14 mouse cellular contexts compared by ENCODE assay signal in genomic region chr19:45230201-45230611, GRCm38 (mm10). TPM values are rescaled to one million over a fixed set of nuclear protein-coding genes. Genes with fewer than 3 reads are reported as not detected.
DNase-seq lines count a peak whose midpoint lies in the region; ATAC-seq lines count a peak whose summit lies in the region.
"Had no signal": no experiment of that assay in that cellular context is flagged by ENCODE, and none has a peak within 500 bp of the region (broad histone marks: within the 10 kb centered on the region; RNA-seq: fewer than 3 reads in every experiment).

No protein-coding gene starts in this region.

- no peak for DNase-seq in heart, adult 8-10 months (ENCODE audit: low spot score)
- peak; percentile 56 for DNase-seq in neural tube, embryonic 11.5 days (ENCODE audit: low spot score)
- DNase-seq in frontal cortex, postnatal 25 days (ENCODE audit: low spot score in 2 of 2) = no peak
- DNase-seq in kidney, postnatal 25 days = no peak
- DNase-seq: adrenal gland, postnatal 36 days; cerebellum, adult 8-10 months; kidney, adult 8-10 months had no signal

- H3K4me1 ChIP-seq in heart, embryonic 11.5 days (ENCODE audit: control insufficient read depth, insufficient read depth, low read length) = peaks cover 15% of the 10 kb centered on the region
- H3K4me1 ChIP-seq in brown adipose tissue, adult 24 weeks (ENCODE audit: control insufficient read depth, insufficient read depth, insufficient read length, low read length) = peaks cover 7% of the 10 kb centered on the region; the same call in 1 of the 2 replicates
- H3K4me1 ChIP-seq in hindbrain, embryonic 15.5 days (replicated peaks) = peaks cover 45% of the 10 kb centered on the region
- peaks cover 19% of the 10 kb centered on the region for H3K4me1 ChIP-seq in neural tube, embryonic 11.5 days (ENCODE audit: control insufficient read depth, insufficient read depth, low read length)

- H3K27ac ChIP-seq in heart, embryonic 11.5 days (ENCODE audit: low read depth, low read length) = no peak overlapping the region
- no peak overlapping the region for H3K27ac ChIP-seq in brown adipose tissue, adult 24 weeks (replicated peaks; ENCODE audit: low read depth, low read length)
- H3K27ac ChIP-seq in hindbrain, embryonic 15.5 days (replicated peaks) = peak overlapping the region; percentile 72
- H3K27ac ChIP-seq in neural tube, embryonic 11.5 days (ENCODE audit: low read depth, low read length) = no peak overlapping the region; the same call in 1 of the 2 replicates
- H3K27ac ChIP-seq: left cerebral cortex, adult 2 months; lung, embryonic 15.5 days; midbrain, embryonic 13.5 days had no signal

- H3K36me3 ChIP-seq in heart, embryonic 11.5 days (ENCODE audit: control insufficient read depth, insufficient read depth, low read length) = no peaks in the 10 kb centered on the region
- H3K36me3 ChIP-seq in hindbrain, embryonic 15.5 days = no peaks in the 10 kb centered on the region
- H3K36me3 ChIP-seq in neural tube, embryonic 11.5 days (ENCODE audit: control insufficient read depth, insufficient read depth, low read length) = no peaks in the 10 kb centered on the region
- H3K36me3 ChIP-seq: lung, embryonic 15.5 days; midbrain, embryonic 13.5 days had no signal

- H3K9ac ChIP-seq in heart, embryonic 11.5 days (ENCODE audit: low read depth, low read length) = no peak overlapping the region
- H3K9ac ChIP-seq in hindbrain, embryonic 15.5 days = no peak overlapping the region
- H3K9ac ChIP-seq in neural tube, embryonic 11.5 days (ENCODE audit: low read length) = no peak overlapping the region
- H3K9ac ChIP-seq: lung, embryonic 15.5 days; midbrain, embryonic 13.5 days had no signal

- ATAC-seq in heart, embryonic 11.5 days (replicated peaks; ENCODE audit: insufficient number of reproducible peaks, low FRiP score, low TSS enrichment) = no peak
- no peak for ATAC-seq in hindbrain, embryonic 15.5 days (ENCODE audit: low FRiP score, low read depth)
- ATAC-seq in neural tube, embryonic 11.5 days (ENCODE audit: insufficient read depth, low FRiP score, low TSS enrichment) = no peak
- ATAC-seq in granulocyte monocyte progenitor cell, adult 5-6 weeks (replicated peaks; ENCODE audit: poor library complexity, severe bottlenecking) = no peak

- no peaks in the 10 kb centered on the region for H3K9me3 ChIP-seq in heart, embryonic 11.5 days (replicated peaks; ENCODE audit: control insufficient read depth, low read length)
- H3K9me3 ChIP-seq in hindbrain, embryonic 15.5 days = no peaks in the 10 kb centered on the region
- no peaks in the 10 kb centered on the region for H3K9me3 ChIP-seq in neural tube, embryonic 11.5 days (ENCODE audit: control insufficient read depth, low read length)
- H3K9me3 ChIP-seq: lung, embryonic 15.5 days; midbrain, embryonic 13.5 days had no signal

- WGBS in heart, embryonic 11.5 days (ENCODE audit: insufficient replicate concordance) = under 1% methylated on average over 19 of the region's 20 CpGs
- WGBS in hindbrain, embryonic 15.5 days = 2% methylated on average over 20 of the region's 20 CpGs
- under 1% methylated on average over 20 of the region's 20 CpGs for WGBS in neural tube, embryonic 11.5 days

- H3K4me3 ChIP-seq in heart, embryonic 11.5 days (ENCODE audit: low read depth, low read length) = peak overlapping the region; percentile 28; the same call in 1 of the 2 replicates
- H3K4me3 ChIP-seq in brown adipose tissue, adult 24 weeks (ENCODE audit: insufficient read depth, low read depth, low read length) = 0 out of 2 replicates have a peak overlapping the region, but pooled peaks have one; percentile 42
- peak overlapping the region; percentile 11; the same call in 1 of the 2 replicates for H3K4me3 ChIP-seq in hindbrain, embryonic 15.5 days
- H3K4me3 ChIP-seq in neural tube, embryonic 11.5 days (ENCODE audit: low read depth, low read length) = no peak overlapping the region
- H3K4me3 ChIP-seq: left cerebral cortex, adult 2 months had no signal

- no peak overlapping the region for H3K4me2 ChIP-seq in heart, embryonic 11.5 days
- peak overlapping the region; percentile 55 for H3K4me2 ChIP-seq in hindbrain, embryonic 15.5 days
- H3K4me2 ChIP-seq in neural tube, embryonic 11.5 days (ENCODE audit: low read depth) = no peak overlapping the region

- peaks cover 92% of the 10 kb centered on the region for H3K27me3 ChIP-seq in heart, embryonic 11.5 days (ENCODE audit: control insufficient read depth, insufficient read depth, low read length)
- peaks cover 52% of the 10 kb centered on the region for H3K27me3 ChIP-seq in hindbrain, embryonic 15.5 days
- H3K27me3 ChIP-seq in neural tube, embryonic 11.5 days (ENCODE audit: control insufficient read depth, insufficient read depth, low read length) = peaks cover 96% of the 10 kb centered on the region

RNA-seq across cellular contexts. Expression of gene Lbx1, which starts 5.4 kb away (rescaled TPM):
- 0.08 and 0.16 TPM in 2 replicates for polyA plus RNA-seq in heart, embryonic 11.5 days (2014; fragmentation: Nextera tagmentation; extraction: Ambion mirVana)
- under 1 TPM in 1 of 4 experiments, not detected in 3; 0.17 TPM for total RNA-seq in heart, adult 8-10 months (2022)
- 0.75 TPM in 1 of 2 replicates, not detected in the other for polyA plus RNA-seq in brown adipose tissue, adult 24 weeks (2012; ENCODE audit: insufficient read depth, insufficient read length, missing spikeins)
- 9.9 and 12.2 TPM in 2 replicates for polyA plus RNA-seq in hindbrain, embryonic 15.5 days (2015; fragmentation: Nextera tagmentation; extraction: Ambion mirVana)
- polyA plus RNA-seq in neural tube, embryonic 11.5 days (2014; fragmentation: Nextera tagmentation; extraction: Ambion mirVana) = 7.7 TPM in 2 replicates
- total RNA-seq in granulocyte monocyte progenitor cell, adult 5-6 weeks (2014; fragmentation: Nextera tagmentation) = not detected in 2 replicates
- total RNA-seq in granulocyte monocyte progenitor cell, adult 5-6 weeks (2017) = not detected in 2 replicates
- total RNA-seq: left cerebral cortex, adult 2 months had no signal
- polyA plus RNA-seq: lung, embryonic 15.5 days had no signal
